Mouse (Mus musculus) stomach, postnatal 0 days (tissue): ENCODE results near the gene Oas1f. TPM values are rescaled to one million over a fixed set of nuclear protein-coding genes. Genes with fewer than 3 reads are reported as not detected.
"Not testable (repeated sequence)": the region's sequence is repeated elsewhere in the genome, so short reads cannot be mapped to it uniquely, and the experiment has no call there.

ENCODE experiments used
- ATAC-seq: fragments of 200-750 bp; cut with Nextera tagmentation; 2 replicates; pipeline ENCODE4 v1.8.0; 2017; ENCODE audit not compliant: low FRiP score, low TSS enrichment
- DNase-seq: peaks from one replicate; pipeline ENCODE4 v3.0.0-alpha.2; 2016; ENCODE audit warnings: low spot score
- H3K27ac ChIP-seq: fragments of 300-500 bp; sonication (generic); replicated peaks from 2 replicates; pipeline ENCODE4 v1.5.1; 2014; ENCODE audit warnings: mild to moderate bottlenecking, control low read depth
- H3K27me3 ChIP-seq: fragments of 300-500 bp; sonication (generic); 2 replicates; pipeline ENCODE4 v1.6.1; 2014; ENCODE audit warnings: low read length; ENCODE audit not compliant: control insufficient read depth, insufficient read depth
- H3K36me3 ChIP-seq: fragments of 300-500 bp; sonication (generic); 2 replicates; pipeline ENCODE4 v1.6.1; 2014; ENCODE audit warnings: low read length, mixed read lengths; ENCODE audit not compliant: control insufficient read depth, insufficient read depth
- H3K4me1 ChIP-seq: fragments of 300-500 bp; sonication (generic); replicated peaks from 2 replicates; pipeline ENCODE4 v1.6.1; 2014; ENCODE audit warnings: antibody characterized with exemption; ENCODE audit not compliant: control insufficient read depth, insufficient read depth
- H3K4me2 ChIP-seq: fragments of 300-500 bp; sonication (generic); replicated peaks from 2 replicates; pipeline ENCODE4 v1.6.1; 2014; ENCODE audit warnings: low read depth, mild to moderate bottlenecking, control low read depth, moderate library complexity
- H3K4me3 ChIP-seq: fragments of 300-500 bp; sonication (generic); 2 replicates; pipeline ENCODE4 v1.5.1; 2014; ENCODE audit warnings: low read depth, low read length, control low read depth
- H3K9ac ChIP-seq: fragments of 300-500 bp; sonication (generic); 2 replicates; pipeline ENCODE4 v1.6.1; 2014; ENCODE audit warnings: mild to moderate bottlenecking, low read length, control low read depth, mixed read lengths
- H3K9me3 ChIP-seq: fragments of 300-500 bp; sonication (generic); 2 replicates; pipeline ENCODE4 v1.6.1; 2016; ENCODE audit warnings: low read length; ENCODE audit not compliant: control insufficient read depth
- CTCF ChIP-seq: IDR thresholded peaks from 2 replicates; pipeline ENCODE4 v1.5.1; 2016; ENCODE audit warnings: antibody characterized with exemption, low read depth, mild to moderate bottlenecking, moderate library complexity
- EP300 ChIP-seq: optimal IDR thresholded peaks from 2 replicates; pipeline ENCODE3; 2016; ENCODE audit warnings: antibody characterized with exemption
- WGBS: fragments of 180-500 bp; shearing (Covaris S2); extraction: QIAGEN DNeasy Blood & Tissue Kit; methylation state at CpG from one replicate; pipeline ENCODE4 v1.1.7; 2014; 5-methylcytosine and 5-hydroxymethylcytosine counted together
- polyA plus RNA-seq: library from polyadenylated mRNA; unstranded; fragments of >200 nt; fragmentation: Nextera tagmentation; extraction: Ambion mirVana; gene quantifications from 2 replicates; pipeline ENCODE4 v1.2.1, GENCODE M21; 2015

Gene Oas1f
- not detected in 2 replicates for polyA plus RNA-seq

DNA sequence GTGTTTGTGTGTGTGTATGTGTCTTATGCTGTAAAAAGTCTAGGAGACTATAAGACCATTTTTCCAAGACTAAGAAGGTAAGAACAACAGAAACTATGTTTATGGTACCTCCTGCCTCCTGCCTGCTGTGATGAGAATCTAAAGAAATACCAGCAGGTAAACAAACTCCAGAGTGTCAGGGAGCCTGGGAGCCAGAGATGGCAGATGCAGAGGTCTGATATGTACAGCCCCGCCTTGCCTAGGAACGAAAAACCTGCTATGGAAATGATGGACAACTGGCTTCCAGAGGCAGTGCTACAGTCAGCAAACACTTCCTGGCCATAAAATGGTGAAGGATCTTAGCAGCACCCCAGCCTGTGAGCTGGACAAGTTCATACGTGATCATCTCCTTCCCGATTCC is at the start of gene Oas1f:
TSS of gene Oas1f (plus strand) at position 301 of the 400 bp plus-strand sequence.
- H3K9me3 ChIP-seq, result no peaks in the 10 kb centered on the region
- no peak within 1 kb of the TSS for H3K4me3 ChIP-seq
- H3K36me3 ChIP-seq, result no peaks in the 10 kb centered on the region
- H3K4me1 ChIP-seq, result no peaks in the 10 kb centered on the region
- DNase-seq (no peak), ATAC-seq (no peak)
- no peak within 1 kb of the TSS for H3K9ac ChIP-seq
- no peak within 1 kb of the TSS for H3K4me2 ChIP-seq
- 44% methylated on average over 4 of the region's 4 CpGs for WGBS
- no peak for TF ChIP-seq EP300
- TF ChIP-seq CTCF, result no peak
- H3K27me3 ChIP-seq, result no peaks in the 10 kb centered on the region
- H3K27ac ChIP-seq, result no peak within 1 kb of the TSS

- DNase-seq, result not testable (repeated sequence)
- WGBS, result 77% methylated on average over 5 of the region's 5 CpGs
Observed at GRCm38 (mm10) chr5:120798147-120798546, 49.0 kb upstream of the Oas1f start.

GRCm38 (mm10) chr5:120798943-120799342 is 48.2 kb upstream of the Oas1f start:
- not testable (repeated sequence) for H3K9me3 ChIP-seq, H3K9ac ChIP-seq, H3K27ac ChIP-seq, DNase-seq, H3K4me3 ChIP-seq, H3K36me3 ChIP-seq, ATAC-seq, H3K4me2 ChIP-seq, H3K4me1 ChIP-seq, H3K27me3 ChIP-seq
- WGBS, result 46% methylated on average over 2 of the region's 2 CpGs

More at GRCm38 (mm10) chr5:120798147-120798546, 49.0 kb upstream of the Oas1f start:
- not testable (repeated sequence) for H3K4me1 ChIP-seq, H3K4me3 ChIP-seq, ATAC-seq, H3K36me3 ChIP-seq, H3K9ac ChIP-seq, H3K4me2 ChIP-seq, H3K27ac ChIP-seq, H3K9me3 ChIP-seq, H3K27me3 ChIP-seq

- Histone ChIP-seq H3K4me1 (no peaks in the 10 kb centered on the region), H3K36me3 (no peaks in the 10 kb centered on the region), H3K9me3 (no peaks in the 10 kb centered on the region), H3K4me2 (no peak overlapping the region), H3K27ac (no peak overlapping the region), H3K4me3 (no peak overlapping the region), H3K9ac (no peak overlapping the region), H3K27me3 (no peaks in the 10 kb centered on the region)
- ATAC-seq, result no peak
- 62% methylated on average over 2 of the region's 2 CpGs for WGBS
- TF ChIP-seq EP300 (no peak), CTCF (no peak)
- DNase-seq, result no peak
Observed at GRCm38 (mm10) chr5:120803596-120803995, 43.6 kb upstream of the Oas1f start.

GRCm38 (mm10) chr5:120806458-120806857 is 40.7 kb upstream of the Oas1f start:
- no peaks in the 10 kb centered on the region for H3K9me3 ChIP-seq
- no peak for ATAC-seq
- no peak overlapping the region for H3K4me2 ChIP-seq
- no peak overlapping the region for H3K4me3 ChIP-seq
- no peak overlapping the region for H3K27ac ChIP-seq
- DNase-seq, result peak; percentile 69
- 100% methylated on average over 1 of the region's 1 CpGs for WGBS
- H3K9ac ChIP-seq, result no peak overlapping the region
- H3K27me3 ChIP-seq, result no peaks in the 10 kb centered on the region
- H3K36me3 ChIP-seq, result no peaks in the 10 kb centered on the region
- no peaks in the 10 kb centered on the region for H3K4me1 ChIP-seq
- TF ChIP-seq EP300 (no peak), CTCF (peak; percentile 73)

GRCm38 (mm10) chr5:120809171-120809570 is 38.0 kb upstream of the Oas1f start:
- no peak overlapping the region for H3K4me3 ChIP-seq
- no peak overlapping the region for H3K4me2 ChIP-seq
- H3K27me3 ChIP-seq, result no peaks in the 10 kb centered on the region
- H3K27ac ChIP-seq, result no peak overlapping the region
- no peaks in the 10 kb centered on the region for H3K4me1 ChIP-seq
- TF ChIP-seq EP300, result no peak
- TF ChIP-seq CTCF, result no peak
- 39% methylated on average over 6 of the region's 6 CpGs for WGBS
- H3K9ac ChIP-seq, result no peak overlapping the region
- ATAC-seq (no peak), DNase-seq (no peak)
- H3K36me3 ChIP-seq, result no peaks in the 10 kb centered on the region
- H3K9me3 ChIP-seq, result no peaks in the 10 kb centered on the region
